Mouse (Mus musculus): ENCODE results near the gene Alkbh4. TPM values are rescaled to one million over a fixed set of nuclear protein-coding genes. Genes with fewer than 3 reads are reported as not detected.
A peak's percentile ranks its signal among the peaks of the same experiment; 100 is the strongest.

Alkbh4 gene
- 7.0 TPM for polyA plus RNA-seq (2012; fragmentation: generic; extraction: Trizol)
- long read RNA-seq, experiment 1, partial matches to known transcripts = 2 of 6 reads
- long read RNA-seq, experiment 1, other reads (novel, unspliced or antisense) = 0 of 6 reads
- long read RNA-seq, experiment 2, transcript Alkbh4-201 (3 exons, 1,773 nt) = minor isoform, 20 of 49 reads
- long read RNA-seq, experiment 2, transcript Alkbh4-203 (3 exons, 1,040 nt) = major isoform, 24 of 49 reads
- long read RNA-seq, experiment 2, partial matches to known transcripts = 0 of 49 reads
- long read RNA-seq, experiment 2, other reads (novel, unspliced or antisense) = 1 of 49 reads

GRCm38 (mm10) chr5:136135571-136136291, at the start of gene Alkbh4, which contains the start of gene Lrwd1:
Alkbh4 (plus strand) TSS chr5:136136146.
Lrwd1 (minus strand) TSS chr5:136136074.
- TF ChIP-seq FOSL1 (IDR thresholded peaks at IDR 0.05; ENCODE audit: insufficient read depth, low read length, poor library complexity, severe bottlenecking) = no peak
- no peak for TF ChIP-seq USF1 (IDR thresholded peaks at IDR 0.05; ENCODE audit: low read depth)
- TF ChIP-seq MAX (IDR thresholded peaks at IDR 0.05) = peak; percentile 9
- TF ChIP-seq MYOD1 (IDR thresholded peaks at IDR 0.05; ENCODE audit: control insufficient read depth, insufficient read length, low read depth) = no peak
- no peak for TF ChIP-seq MYOG (IDR thresholded peaks at IDR 0.05; ENCODE audit: control insufficient read depth, extremely low read depth, insufficient read length)
- peak; percentile 72 for TF ChIP-seq CTCF (IDR thresholded peaks at IDR 0.05; ENCODE audit: control insufficient read depth, insufficient read depth, insufficient read length)
- Histone ChIP-seq H3K79me2 (ENCODE audit: control insufficient read depth, insufficient read depth) (peaks cover 42% of the 10 kb centered on the region), H3ac (ENCODE audit: control insufficient read depth, insufficient read length, low read depth) (peak within 1 kb of the TSS; percentile 80), H3K79me3 (ENCODE audit: low read depth) (peaks cover 8% of the 10 kb centered on the region), H3K27me3 (ENCODE audit: control insufficient read depth, insufficient read depth, insufficient read length) (no peaks in the 10 kb centered on the region), H3K4me3 (ENCODE audit: insufficient read depth, poor library complexity, severe bottlenecking) (peak within 1 kb of the TSS; percentile 78), H3K36me3 (ENCODE audit: control insufficient read depth, insufficient read depth) (peaks cover 33% of the 10 kb centered on the region)

DNA sequence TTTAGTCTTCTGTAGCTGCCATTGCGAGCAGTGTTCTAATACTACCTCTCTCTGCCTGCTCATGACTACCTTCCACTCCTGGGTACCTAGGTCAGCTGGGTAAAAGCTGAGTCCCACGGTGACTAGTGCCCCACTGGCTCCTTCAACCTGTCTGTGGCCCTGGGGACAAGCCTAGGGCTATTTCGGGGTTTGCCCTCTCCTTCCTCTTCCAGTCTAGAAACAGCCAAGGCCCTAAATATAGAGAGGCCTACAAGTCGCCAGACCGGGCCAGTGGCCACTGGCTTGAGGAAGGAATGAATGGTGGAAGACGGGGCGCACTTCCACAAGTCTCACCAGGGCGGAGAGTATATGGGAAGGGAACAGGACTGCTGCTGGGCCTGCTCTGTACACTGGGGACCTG, 49.7 kb upstream of the Alkbh4 start:
- Histone ChIP-seq H3K36me3 (ENCODE audit: control insufficient read depth, insufficient read depth) (peaks cover 15% of the 10 kb centered on the region), H3ac (ENCODE audit: control insufficient read depth, insufficient read length, low read depth) (no peak overlapping the region), H3K79me3 (ENCODE audit: low read depth) (peaks cover 16% of the 10 kb centered on the region), H3K79me2 (ENCODE audit: control insufficient read depth, insufficient read depth) (peaks cover 44% of the 10 kb centered on the region), H3K27me3 (ENCODE audit: control insufficient read depth, insufficient read depth, insufficient read length) (no peaks in the 10 kb centered on the region), H3K4me3 (ENCODE audit: insufficient read depth, poor library complexity, severe bottlenecking) (no peak overlapping the region)
- TF ChIP-seq USF1 (IDR thresholded peaks at IDR 0.05; ENCODE audit: low read depth) = no peak
- no peak for TF ChIP-seq MAX (IDR thresholded peaks at IDR 0.05)
- no peak for TF ChIP-seq MYOD1 (IDR thresholded peaks at IDR 0.05; ENCODE audit: control insufficient read depth, insufficient read length, low read depth)
- no peak for TF ChIP-seq CEBPB (IDR thresholded peaks at IDR 0.05; ENCODE audit: low read depth)
- no peak for TF ChIP-seq CTCF (IDR thresholded peaks at IDR 0.05; ENCODE audit: control insufficient read depth, insufficient read depth, insufficient read length)
- TF ChIP-seq FOSL1 (IDR thresholded peaks at IDR 0.05; ENCODE audit: insufficient read depth, low read length, poor library complexity, severe bottlenecking) = no peak
- no peak for TF ChIP-seq MYOG (IDR thresholded peaks at IDR 0.05; ENCODE audit: control insufficient read depth, extremely low read depth, insufficient read length)

DNA sequence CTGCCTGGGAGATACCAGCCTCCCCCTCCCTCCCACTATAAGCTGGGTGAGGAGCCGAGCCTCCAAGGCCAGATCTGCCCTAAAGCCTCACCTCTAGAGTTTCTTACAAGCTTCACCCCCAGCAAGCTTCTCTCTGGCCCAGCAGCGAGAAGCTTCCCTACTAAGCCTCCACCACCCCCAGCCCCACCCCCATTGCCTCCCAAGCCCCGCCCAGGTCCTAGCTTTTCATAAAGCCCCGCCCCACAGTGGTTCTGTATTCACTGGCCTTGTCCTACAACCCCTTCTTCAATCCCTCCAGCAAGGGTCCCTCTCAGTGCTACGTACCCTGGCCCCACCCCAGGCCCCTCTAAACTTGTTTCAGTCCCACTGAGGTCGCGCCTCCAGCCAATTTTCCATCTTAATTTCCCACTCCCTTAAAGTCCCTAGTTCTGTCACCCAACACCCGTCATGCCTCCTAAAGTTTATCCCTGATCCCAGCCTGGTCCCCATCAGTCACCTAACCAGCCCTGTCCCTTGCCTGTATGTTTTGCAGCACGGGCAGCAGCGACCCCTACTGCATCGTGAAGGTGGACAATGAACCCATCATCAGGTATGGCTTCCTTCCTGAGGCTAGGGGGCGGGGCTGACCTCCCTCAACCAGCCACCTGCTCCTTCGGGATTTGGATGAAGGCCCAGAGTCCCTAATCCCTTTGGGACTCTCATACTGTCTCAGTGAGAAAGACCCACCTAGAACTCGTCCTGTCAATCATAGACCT, 46.9 kb upstream of the Alkbh4 start:
- Histone ChIP-seq H3K27me3 (ENCODE audit: control insufficient read depth, insufficient read depth, insufficient read length) (no peaks in the 10 kb centered on the region), H3K79me2 (ENCODE audit: control insufficient read depth, insufficient read depth) (peaks cover 42% of the 10 kb centered on the region), H3ac (ENCODE audit: control insufficient read depth, insufficient read length, low read depth) (no peak overlapping the region), H3K36me3 (ENCODE audit: control insufficient read depth, insufficient read depth) (peaks cover 42% of the 10 kb centered on the region), H3K4me3 (ENCODE audit: insufficient read depth, poor library complexity, severe bottlenecking) (no peak overlapping the region), H3K79me3 (ENCODE audit: low read depth) (peaks cover 16% of the 10 kb centered on the region)
- no peak for TF ChIP-seq FOSL1 (IDR thresholded peaks at IDR 0.05; ENCODE audit: insufficient read depth, low read length, poor library complexity, severe bottlenecking)
- no peak for TF ChIP-seq MAX (IDR thresholded peaks at IDR 0.05)
- no peak for TF ChIP-seq MYOD1 (IDR thresholded peaks at IDR 0.05; ENCODE audit: control insufficient read depth, insufficient read length, low read depth)

- no peak overlapping the region for H3K4me3 ChIP-seq (ENCODE audit: insufficient read depth, poor library complexity, severe bottlenecking)
- peaks cover 13% of the 10 kb centered on the region for H3K79me2 ChIP-seq (ENCODE audit: control insufficient read depth, insufficient read depth)
- no peaks in the 10 kb centered on the region for H3K79me3 ChIP-seq (ENCODE audit: low read depth)
- no peak overlapping the region for H3ac ChIP-seq (ENCODE audit: control insufficient read depth, insufficient read length, low read depth)
- no peaks in the 10 kb centered on the region for H3K27me3 ChIP-seq (ENCODE audit: control insufficient read depth, insufficient read depth, insufficient read length)
- TF ChIP-seq CTCF (IDR thresholded peaks at IDR 0.05; ENCODE audit: control insufficient read depth, insufficient read depth, insufficient read length) (no peak), MYOD1 (IDR thresholded peaks at IDR 0.05; ENCODE audit: control insufficient read depth, insufficient read length, low read depth) (peak; percentile 93)
- peaks cover 42% of the 10 kb centered on the region for H3K36me3 ChIP-seq (ENCODE audit: control insufficient read depth, insufficient read depth)
Measured at GRCm38 (mm10) chr5:136091927-136092326, 44.0 kb upstream of the Alkbh4 start.

- Histone ChIP-seq H3K27me3 (ENCODE audit: control insufficient read depth, insufficient read depth, insufficient read length) (no peaks in the 10 kb centered on the region), H3K79me3 (ENCODE audit: low read depth) (no peaks in the 10 kb centered on the region), H3K4me3 (ENCODE audit: insufficient read depth, poor library complexity, severe bottlenecking) (no peak overlapping the region), H3K79me2 (ENCODE audit: control insufficient read depth, insufficient read depth) (no peaks in the 10 kb centered on the region), H3K36me3 (ENCODE audit: control insufficient read depth, insufficient read depth) (peaks cover 48% of the 10 kb centered on the region), H3ac (ENCODE audit: control insufficient read depth, insufficient read length, low read depth) (no peak overlapping the region)
- no peak for TF ChIP-seq MYOG (IDR thresholded peaks at IDR 0.05; ENCODE audit: control insufficient read depth, extremely low read depth, insufficient read length)
- TF ChIP-seq MAX (IDR thresholded peaks at IDR 0.05) = peak; percentile 49
- TF ChIP-seq MYOD1 (IDR thresholded peaks at IDR 0.05; ENCODE audit: control insufficient read depth, insufficient read length, low read depth) = peak; percentile 9
Measured at GRCm38 (mm10) chr5:136094249-136095010, 41.5 kb upstream of the Alkbh4 start.

Data from C2C12 (cell line).